Mouse (Mus musculus) lung, adult 2 months (tissue): Measurements from ENCODE around the gene Pcdh15. TPM values are rescaled to one million over a fixed set of nuclear protein-coding genes. Genes with fewer than 3 reads are reported as not detected.

Source experiments
- DNase-seq: peaks from one replicate; pipeline ENCODE4 v3.0.0; 2022
- H3K4me1 ChIP-seq: fragments of 200-500 bp; 2 replicates; pipeline ENCODE4 v1.6.1; 2011; ENCODE audit warnings: low read length; ENCODE audit not compliant: control insufficient read depth, insufficient read depth
- H3K4me3 ChIP-seq: fragments of 200-500 bp; replicated peaks from 2 replicates; pipeline ENCODE3; 2011; ENCODE audit warnings: low read depth, mild to moderate bottlenecking, control low read depth, low read length; ENCODE audit errors: extremely low read depth
- CTCF ChIP-seq: fragments of 200-500 bp; IDR thresholded peaks from 2 replicates; pipeline ENCODE4 v1.5.1; 2011; ENCODE audit warnings: mild to moderate bottlenecking, low read length, control low read depth; ENCODE audit not compliant: insufficient read depth
- POLR2A ChIP-seq: fragments of 200-500 bp; IDR thresholded peaks from 2 replicates; pipeline ENCODE4 v1.6.1; 2011; ENCODE audit warnings: low read depth, mild to moderate bottlenecking, control low read depth, low read length, borderline replicate concordance; ENCODE audit errors: extremely low read depth
- WGBS: fragments of 180-500 bp; shearing (Covaris S2); methylation state at CpG from one replicate; pipeline ENCODE4 v1.1.7; 2018; 5-methylcytosine and 5-hydroxymethylcytosine counted together
- polyA plus RNA-seq: library from polyadenylated mRNA; depleted of rRNA; stranded (reverse); fragments of >200 nt; gene quantifications from 2 replicates; pipeline ENCODE4 v1.2.3, GENCODE M21; 2012

Pcdh15 gene
- polyA plus RNA-seq, 1 experiment: 0.05 TPM

- no peak overlapping the region for H3K4me3 ChIP-seq
- TF ChIP-seq POLR2A (no peak), CTCF (no peak)
- H3K4me1 ChIP-seq: no peaks in the 10 kb centered on the region
- DNase-seq: no peak
- 42% methylated on average over 6 of the region's 6 CpGs for WGBS
These were observed 1170.6 kb downstream of the Pcdh15 start for GRCm38 (mm10) chr10:74269637-74270269.

GRCm38 (mm10) chr10:74270894-74271293 is 1171.8 kb downstream of the Pcdh15 start:
- 54% methylated on average over 5 of the region's 5 CpGs for WGBS
- no peak for TF ChIP-seq POLR2A
- no peak for TF ChIP-seq CTCF

GRCm38 (mm10) chr10:74304120-74304519 is 1205.0 kb downstream of the Pcdh15 start:
- WGBS: 89% methylated on average over 2 of the region's 2 CpGs
- TF ChIP-seq CTCF (no peak), POLR2A (no peak)
- H3K4me3 ChIP-seq: no peak overlapping the region
- no peak for DNase-seq
- H3K4me1 ChIP-seq: no peaks in the 10 kb centered on the region

More at GRCm38 (mm10) chr10:74270894-74271293, 1171.8 kb downstream of the Pcdh15 start:
- Histone ChIP-seq H3K4me1 (no peaks in the 10 kb centered on the region), H3K4me3 (no peak overlapping the region)
- DNase-seq: no peak

- 42% methylated on average over 5 of the region's 5 CpGs for WGBS
- Histone ChIP-seq H3K4me3 (no peak overlapping the region), H3K4me1 (no peaks in the 10 kb centered on the region)
- no peak for TF ChIP-seq POLR2A
- no peak for TF ChIP-seq CTCF
- DNase-seq: no peak
These were observed 1206.5 kb downstream of the Pcdh15 start for GRCm38 (mm10) chr10:74305439-74306158.

GRCm38 (mm10) chr10:74307035-74307434 is 1207.9 kb downstream of the Pcdh15 start:
- DNase-seq: no peak
- TF ChIP-seq POLR2A (no peak), CTCF (no peak)
- Histone ChIP-seq H3K4me1 (no peaks in the 10 kb centered on the region), H3K4me3 (no peak overlapping the region)
- WGBS: 71% methylated on average over 3 of the region's 3 CpGs

- TF ChIP-seq CTCF: no peak
- TF ChIP-seq POLR2A: no peak
- no peak overlapping the region for H3K4me3 ChIP-seq
- no peak for DNase-seq
- WGBS: 74% methylated on average over 2 of the region's 2 CpGs
- H3K4me1 ChIP-seq: no peaks in the 10 kb centered on the region
These were observed 1216.9 kb downstream of the Pcdh15 start for GRCm38 (mm10) chr10:74316091-74316490.

- TF ChIP-seq POLR2A: no peak
- DNase-seq: no peak
- Histone ChIP-seq H3K4me3 (no peak overlapping the region), H3K4me1 (no peaks in the 10 kb centered on the region)
- whole genome bisulfite sequencing: 89% methylated on average over 7 of the region's 7 CpGs
These were observed 1236.3 kb downstream of the Pcdh15 start for GRCm38 (mm10) chr10:74335412-74335811.

- no peak for DNase-seq
- 71% methylated on average over 3 of the region's 3 CpGs for WGBS
- Histone ChIP-seq H3K4me3 (no peak overlapping the region), H3K4me1 (no peaks in the 10 kb centered on the region)
- TF ChIP-seq POLR2A: no peak
- TF ChIP-seq CTCF: no peak
These were observed 1240.4 kb downstream of the Pcdh15 start for GRCm38 (mm10) chr10:74339247-74340160.

- H3K4me1 ChIP-seq: no peaks in the 10 kb centered on the region
- DNase-seq: no peak
- TF ChIP-seq CTCF (no peak), POLR2A (no peak)
- 50% methylated on average over 5 of the region's 5 CpGs for WGBS
- no peak overlapping the region for H3K4me3 ChIP-seq
These were observed 1260.4 kb downstream of the Pcdh15 start for GRCm38 (mm10) chr10:74359526-74359925.
